Mouse (Mus musculus) heart, embryonic 11.5 days (tissue): ENCODE measurements at regions not wholly inside any gene's neighbourhood (a gene's known extent, or its start where the extent isn't known, plus 50 kb on each side); places are given as distances from the start of the nearest gene placed in this dataset.
"Not testable (repeated sequence)": the region's sequence is repeated elsewhere in the genome, so short reads cannot be mapped to it uniquely, and the experiment has no call there.

Experiments used
- ATAC-seq: fragments of 200-750 bp; cut with Nextera tagmentation; replicated peaks from 2 replicates; pipeline ENCODE4 v1.8.0; 2017; ENCODE audit warnings: moderate library complexity; ENCODE audit not compliant: insufficient number of reproducible peaks, low FRiP score, low TSS enrichment
- H3K27ac ChIP-seq: fragments of 300-500 bp; sonication (generic); 2 replicates; pipeline ENCODE4 v1.5.1; 2014; ENCODE audit warnings: mild to moderate bottlenecking, low read depth, low read length
- H3K27me3 ChIP-seq: fragments of 300-500 bp; sonication (generic); 2 replicates; pipeline ENCODE4 v1.6.1; 2014; ENCODE audit warnings: mild to moderate bottlenecking, low read length, mixed read lengths; ENCODE audit not compliant: control insufficient read depth, insufficient read depth
- H3K36me3 ChIP-seq: fragments of 300-500 bp; sonication (generic); 2 replicates; pipeline ENCODE4 v1.6.1; 2014; ENCODE audit warnings: mild to moderate bottlenecking, low read length, moderate library complexity, mixed read lengths; ENCODE audit not compliant: control insufficient read depth, insufficient read depth
- H3K4me1 ChIP-seq: fragments of 300-500 bp; sonication (generic); 2 replicates; pipeline ENCODE4 v1.6.1; 2014; ENCODE audit warnings: low read length; ENCODE audit not compliant: control insufficient read depth, insufficient read depth
- H3K4me2 ChIP-seq: fragments of 300-500 bp; sonication (generic); 2 replicates; pipeline ENCODE4 v1.6.1; 2014; ENCODE audit warnings: mild to moderate bottlenecking, moderate library complexity
- H3K4me3 ChIP-seq: fragments of 300-500 bp; sonication (generic); 2 replicates; pipeline ENCODE4 v1.5.1; 2014; ENCODE audit warnings: low read depth, low read length
- H3K9ac ChIP-seq: fragments of 300-500 bp; sonication (generic); 2 replicates; pipeline ENCODE4 v1.6.1; 2014; ENCODE audit warnings: mild to moderate bottlenecking, low read depth, low read length, moderate library complexity
- H3K9me3 ChIP-seq: fragments of 300-500 bp; sonication (generic); replicated peaks from 2 replicates; pipeline ENCODE4 v1.6.1; 2016; ENCODE audit warnings: low read length; ENCODE audit not compliant: control insufficient read depth
- WGBS: fragments of 180-500 bp; shearing (Covaris S2); extraction: QIAGEN DNeasy Blood & Tissue Kit; methylation state at CpG from one replicate; pipeline ENCODE4 v1.1.7; 2014; ENCODE audit not compliant: insufficient replicate concordance; 5-methylcytosine and 5-hydroxymethylcytosine counted together

- peak overlapping the region; percentile 51 for H3K4me2 ChIP-seq
- H3K36me3 ChIP-seq, H3K27ac ChIP-seq, H3K27me3 ChIP-seq, H3K4me1 ChIP-seq, H3K9me3 ChIP-seq, H3K9ac ChIP-seq: not testable (repeated sequence)
- peak overlapping the region; percentile 22; the same call in 1 of the 2 replicates for H3K4me3 ChIP-seq
- peak; percentile 72 for ATAC-seq
- WGBS: 5% methylated on average over 17 of the region's 17 CpGs
These were observed 120.7 kb downstream of the Map1s start for GRCm38 (mm10) chr8:71026424-71026890.

- H3K4me3 ChIP-seq, ATAC-seq, H3K36me3 ChIP-seq, H3K27ac ChIP-seq, H3K9me3 ChIP-seq, H3K27me3 ChIP-seq, H3K4me1 ChIP-seq, H3K4me2 ChIP-seq, H3K9ac ChIP-seq: not testable (repeated sequence)
- WGBS: 84% methylated on average over 2 of the region's 2 CpGs
These were observed 122.8 kb downstream of the Map1s start for GRCm38 (mm10) chr8:71028564-71028963.
